Mouse (Mus musculus) heart, adult 18-20 months (tissue): ENCODE measurements around the gene Slc39a8. TPM values are rescaled to one million over a fixed set of nuclear protein-coding genes. Genes with fewer than 3 reads are reported as not detected.

Experiments used
- DNase-seq, 2 experiments: peaks; one replicate each; pipeline ENCODE4 v3.0.0; 2021 to 2022; ENCODE audit warnings: mixed read lengths in 1 of 2
- total RNA-seq, 2 experiments: library from RNA; stranded (reverse); gene quantifications; 2 replicates each; pipeline ENCODE4 v1.2.3; 2021

The Slc39a8 gene
- total RNA-seq, 2 experiments from 2014 or later: 4.6 to 7.6 TPM

- DNase-seq: no peak
Measured at GRCm38 (mm10) chr3:135845860-135846259, 20.8 kb downstream of the Slc39a8 start.

- no peak for DNase-seq
Measured at GRCm38 (mm10) chr3:135851607-135852006, 26.5 kb downstream of the Slc39a8 start.

- no peak for DNase-seq
Measured at GRCm38 (mm10) chr3:135853604-135854297, 28.7 kb downstream of the Slc39a8 start.

GRCm38 (mm10) chr3:135854298-135854984, 29.4 kb downstream of the Slc39a8 start:
- DNase-seq: no peak

GRCm38 (mm10) chr3:135854985-135855340, 29.9 kb downstream of the Slc39a8 start:
- no peak for DNase-seq

GRCm38 (mm10) chr3:135856303-135856702, 31.2 kb downstream of the Slc39a8 start:
- no peak for DNase-seq

GRCm38 (mm10) chr3:135857134-135857533, 32.1 kb downstream of the Slc39a8 start:
- no peak for DNase-seq

- no peak for DNase-seq
Measured at GRCm38 (mm10) chr3:135859431-135859830, 34.4 kb downstream of the Slc39a8 start.

- DNase-seq: peak; percentile 6 to 30
Measured at GRCm38 (mm10) chr3:135862804-135863203, 37.7 kb downstream of the Slc39a8 start.

- no peak for DNase-seq
Measured at GRCm38 (mm10) chr3:135869041-135869440, 44.0 kb downstream of the Slc39a8 start.

GRCm38 (mm10) chr3:135872325-135872724, 47.2 kb downstream of the Slc39a8 start:
- no peak for DNase-seq

GRCm38 (mm10) chr3:135873596-135873995, 48.5 kb downstream of the Slc39a8 start:
- no peak for DNase-seq

GRCm38 (mm10) chr3:135878048-135878447, 53.0 kb downstream of the Slc39a8 start:
- DNase-seq: no peak

GRCm38 (mm10) chr3:135885927-135886658, 61.0 kb downstream of the Slc39a8 start:
- no peak for DNase-seq

- DNase-seq: peak; percentile 48 to 85
Measured at GRCm38 (mm10) chr3:135886659-135887027, 61.6 kb downstream of the Slc39a8 start.

- DNase-seq: no peak
Measured at GRCm38 (mm10) chr3:135887033-135887855, 62.2 kb downstream of the Slc39a8 start.

GRCm38 (mm10) chr3:135887856-135888155, 62.7 kb downstream of the Slc39a8 start:
- no peak for DNase-seq

GRCm38 (mm10) chr3:135889401-135889800, 64.3 kb downstream of the Slc39a8 start:
- DNase-seq: no peak

GRCm38 (mm10) chr3:135903366-135903765, 78.3 kb downstream of the Slc39a8 start:
- no peak for DNase-seq

GRCm38 (mm10) chr3:135904881-135905280, 79.8 kb downstream of the Slc39a8 start:
- no peak for DNase-seq

GRCm38 (mm10) chr3:135905729-135906128, 80.7 kb downstream of the Slc39a8 start:
- no peak for DNase-seq

- no peak for DNase-seq
Measured at GRCm38 (mm10) chr3:135907028-135907427, 81.9 kb downstream of the Slc39a8 start.

- no peak for DNase-seq
Measured at GRCm38 (mm10) chr3:135915941-135916340, 90.9 kb downstream of the Slc39a8 start.
